Mouse (Mus musculus) frontal cortex, postnatal 25 days (tissue): Measurements from ENCODE around the gene Gtf2a2.

Experiments used
- DNase-seq, 2 experiments: peaks; one replicate each; pipeline ENCODE4 v3.0.0; 2022; ENCODE audit warnings: low spot score in 2 of 2

The Gtf2a2 gene

DNA sequence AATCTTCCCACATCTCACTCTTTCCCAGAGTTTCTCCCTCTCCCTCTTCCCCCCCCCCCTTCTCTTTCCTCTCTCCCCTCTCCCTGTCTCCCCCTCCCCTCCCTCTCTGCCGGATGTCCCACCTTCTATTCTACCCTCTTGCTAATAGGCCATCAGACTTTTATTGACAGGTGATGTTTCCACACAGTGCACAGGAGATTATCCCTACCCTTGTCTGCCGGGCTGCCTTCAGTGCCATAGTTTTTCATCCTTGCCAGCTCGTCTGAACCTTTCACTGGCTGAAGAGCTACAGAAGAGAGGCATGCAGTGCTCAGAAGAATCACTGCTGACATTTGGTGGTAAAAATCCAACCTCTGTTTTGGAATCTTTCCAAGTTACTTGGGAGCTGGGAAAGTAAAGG lies 41.1 kb downstream of the Gtf2a2 start:
- DNase-seq = no peak

DNA sequence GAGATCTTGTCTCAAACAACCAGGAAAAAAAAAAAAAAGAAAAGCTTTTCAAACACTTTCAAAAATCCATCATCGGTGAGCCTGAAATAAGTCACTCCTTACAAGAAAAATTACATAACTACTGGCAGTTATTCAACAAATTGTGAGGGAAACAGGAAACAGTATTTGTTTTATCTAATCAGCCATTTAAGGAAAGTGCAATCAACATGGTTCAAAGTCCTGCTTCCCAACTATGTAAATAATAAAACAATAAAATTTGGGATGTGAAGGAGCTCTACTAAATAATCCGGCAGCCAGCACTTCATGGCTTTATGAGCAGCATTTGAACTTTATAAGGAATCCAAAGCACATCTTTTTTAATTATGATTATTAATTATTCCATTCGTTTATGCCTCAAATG lies 49.7 kb downstream of the Gtf2a2 start:
- DNase-seq = no peak

DNA sequence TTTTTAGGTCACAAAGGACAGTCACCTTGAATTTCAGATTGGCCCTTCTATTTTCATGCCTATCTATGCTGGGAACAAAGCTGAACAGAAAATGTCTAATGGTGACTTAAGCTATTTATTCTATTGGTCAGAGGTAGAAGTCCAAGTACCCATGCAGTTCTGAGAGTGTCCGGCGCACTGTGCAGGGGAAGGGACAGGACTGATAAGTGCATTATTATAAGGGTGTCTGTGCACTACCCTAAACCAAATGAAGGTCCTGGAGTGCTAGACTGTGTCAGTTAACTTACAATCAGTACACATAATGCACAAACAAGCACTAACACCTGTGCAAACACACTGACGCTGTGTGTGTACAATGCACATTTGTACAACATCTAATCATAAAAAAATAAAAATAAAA lies 55.1 kb downstream of the Gtf2a2 start:
- no peak for DNase-seq

DNA sequence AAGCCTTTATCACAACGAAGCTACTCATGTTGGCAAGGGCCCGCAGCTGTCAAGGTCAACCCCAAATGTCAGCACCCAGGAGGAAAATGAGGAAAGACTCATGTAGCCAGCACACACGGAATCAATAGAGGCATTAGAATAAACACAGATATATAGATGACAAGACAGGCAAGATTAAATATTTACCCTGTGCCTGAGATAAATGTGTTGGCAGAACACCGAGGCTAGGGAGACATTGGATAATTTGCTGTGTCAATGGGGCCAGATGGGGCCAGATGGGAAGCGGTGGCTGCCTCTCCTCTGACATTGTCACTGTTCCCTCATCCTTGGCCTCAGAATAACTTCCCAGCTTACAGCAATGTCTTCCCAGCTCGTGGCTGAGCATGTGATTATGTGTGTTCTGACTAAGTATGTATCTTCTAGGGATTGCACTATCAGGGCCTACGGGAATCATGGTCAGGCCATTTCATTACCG lies 57.6 kb downstream of the Gtf2a2 start:
- no peak for DNase-seq

DNA sequence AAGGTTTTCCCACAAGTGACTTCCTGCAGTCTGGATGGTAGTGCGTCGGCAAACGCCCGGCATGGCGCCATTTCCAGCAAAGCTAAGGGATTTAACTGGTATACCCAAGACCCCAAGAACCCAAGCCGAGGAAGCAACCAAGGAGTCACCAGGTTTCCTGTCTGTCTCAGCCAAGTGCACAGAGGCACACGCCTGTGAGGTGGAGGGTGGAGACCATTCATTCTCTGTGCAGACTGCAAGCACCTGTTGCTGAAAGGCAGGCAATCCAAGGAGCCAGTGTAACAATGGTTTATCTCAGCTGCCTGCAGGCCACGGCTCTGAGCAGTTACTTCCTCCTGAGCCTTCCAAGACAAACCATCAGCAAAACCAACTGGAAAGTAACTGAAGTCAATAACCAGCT lies 60.0 kb downstream of the Gtf2a2 start:
- DNase-seq = no peak
